Mouse (Mus musculus): ENCODE results near the gene Nol8.

Nol8 gene

GRCm38 (mm10) chr13:49684266-49684665, 31.4 kb downstream of the Nol8 start:
- no peak for DNase-seq (ENCODE audit: low read depth)

- no peak for DNase-seq (ENCODE audit: low read depth)
Measured at GRCm38 (mm10) chr13:49691056-49691455, 38.2 kb downstream of the Nol8 start.

- no peak for DNase-seq (ENCODE audit: low read depth)
Measured at GRCm38 (mm10) chr13:49703216-49703779, 50.4 kb downstream of the Nol8 start.

- no peak for DNase-seq (ENCODE audit: low read depth)
Measured at GRCm38 (mm10) chr13:49706032-49706690, 53.3 kb downstream of the Nol8 start.

GRCm38 (mm10) chr13:49708311-49708710, 55.4 kb downstream of the Nol8 start:
- DNase-seq (ENCODE audit: low read depth), result no peak

- no peak for DNase-seq (ENCODE audit: low read depth)
Measured at GRCm38 (mm10) chr13:49712047-49712721, 59.3 kb downstream of the Nol8 start.

- no peak for DNase-seq (ENCODE audit: low read depth)
Measured at GRCm38 (mm10) chr13:49719310-49719709, 66.4 kb downstream of the Nol8 start.

All from naive thymus-derived CD4-positive, alpha-beta T cell, adult 2 months (primary cell).